Mouse (Mus musculus) neural tube, embryonic 12.5 days (tissue): Measurements from ENCODE around the gene Igfbp2. TPM values are rescaled to one million over a fixed set of nuclear protein-coding genes. Genes with fewer than 3 reads are reported as not detected.
A peak's percentile ranks its signal among the peaks of the same experiment; 100 is the strongest.

Source experiments
- ATAC-seq: fragments of 200-750 bp; cut with Nextera tagmentation; 2 replicates; pipeline ENCODE4 v1.8.0; 2017; ENCODE audit warnings: low read depth, mild to moderate bottlenecking, moderate TSS enrichment, moderate library complexity; ENCODE audit not compliant: low FRiP score
- H3K27ac ChIP-seq: fragments of 300-500 bp; sonication (generic); 2 replicates; pipeline ENCODE4 v1.5.1; 2016
- H3K27me3 ChIP-seq: fragments of 300-500 bp; sonication (generic); replicated peaks from 2 replicates; pipeline ENCODE4 v1.6.1; 2016; ENCODE audit warnings: mild to moderate bottlenecking
- H3K36me3 ChIP-seq: fragments of 300-500 bp; sonication (generic); 2 replicates; pipeline ENCODE4 v1.6.1; 2016; ENCODE audit warnings: mild to moderate bottlenecking
- H3K4me1 ChIP-seq: fragments of 300-500 bp; sonication (generic); 2 replicates; pipeline ENCODE4 v1.6.1; 2016
- H3K4me2 ChIP-seq: fragments of 300-500 bp; sonication (generic); replicated peaks from 2 replicates; pipeline ENCODE4 v1.6.1; 2016; ENCODE audit warnings: mild to moderate bottlenecking
- H3K4me3 ChIP-seq: fragments of 300-500 bp; sonication (generic); 2 replicates; pipeline ENCODE4 v1.5.1; 2016
- H3K9ac ChIP-seq: fragments of 300-500 bp; sonication (generic); 2 replicates; pipeline ENCODE4 v1.6.1; 2016; ENCODE audit warnings: mild to moderate bottlenecking
- H3K9me3 ChIP-seq: fragments of 300-500 bp; sonication (generic); 2 replicates; pipeline ENCODE4 v1.6.1; 2016; ENCODE audit warnings: mild to moderate bottlenecking
- WGBS: fragments of 180-500 bp; shearing (Covaris S2); methylation state at CpG from one replicate; pipeline ENCODE4 v1.1.7; 2016; 5-methylcytosine and 5-hydroxymethylcytosine counted together
- polyA plus RNA-seq: library from polyadenylated mRNA; unstranded; fragments of >200 nt; fragmentation: Nextera tagmentation; extraction: Ambion mirVana; gene quantifications from 2 replicates; pipeline ENCODE4 v1.2.1, GENCODE M21; 2016

Gene Igfbp2
- polyA plus RNA-seq, 1 experiment from 2014 or later, result 410 TPM

DNA sequence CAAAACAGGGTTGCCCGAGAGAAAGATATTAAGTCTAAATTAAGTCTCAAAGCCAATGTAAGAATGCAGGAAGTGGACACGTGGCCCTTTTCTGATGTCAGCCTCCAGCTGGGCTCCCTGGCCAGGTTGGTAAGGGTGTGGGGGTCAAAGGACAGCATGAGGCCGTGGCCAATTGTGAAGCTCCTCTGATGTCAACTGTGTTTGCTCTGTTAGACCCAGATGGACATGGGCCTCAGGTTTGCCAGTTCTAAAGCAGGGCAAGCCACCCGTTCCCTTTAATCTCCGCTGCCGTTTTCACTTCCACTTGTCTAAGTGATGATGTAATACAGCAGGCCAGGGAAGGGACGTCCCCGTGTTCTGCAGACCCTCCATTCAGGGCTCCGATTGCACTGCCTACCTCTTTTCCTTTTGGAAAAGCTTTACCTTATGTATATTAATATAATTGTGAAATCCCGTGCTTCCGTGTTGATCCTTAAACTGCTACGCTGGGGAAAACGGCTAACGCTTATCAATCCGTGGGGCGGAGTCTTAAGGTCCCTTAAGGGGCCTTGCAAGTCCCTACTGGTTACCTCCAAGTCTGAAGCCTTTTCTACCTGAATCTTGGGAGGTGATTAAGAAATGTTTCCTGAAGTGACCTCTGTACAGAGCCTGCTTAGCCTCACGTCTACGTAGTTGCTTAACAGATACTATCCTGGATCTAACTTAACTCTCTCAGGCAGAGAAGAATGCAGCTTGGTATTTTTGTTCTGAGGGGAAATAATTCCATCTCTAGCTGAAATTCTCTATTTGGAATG, 18.6 kb downstream of the Igfbp2 start:
- Histone ChIP-seq H3K9me3 (no peaks in the 10 kb centered on the region), H3K4me2 (no peak overlapping the region), H3K27ac (no peak overlapping the region), H3K9ac (no peak overlapping the region), H3K4me1 (no peaks in the 10 kb centered on the region), H3K4me3 (no peak overlapping the region), H3K27me3 (no peaks in the 10 kb centered on the region), H3K36me3 (peaks cover 25% of the 10 kb centered on the region; the same call in 1 of the 2 replicates)
- no peak for ATAC-seq
- WGBS, result 90% methylated on average over 18 of the region's 18 CpGs

- H3K4me2 ChIP-seq, result no peak overlapping the region
- H3K9ac ChIP-seq, result no peak overlapping the region
- no peak overlapping the region for H3K4me3 ChIP-seq
- no peaks in the 10 kb centered on the region for H3K27me3 ChIP-seq
- H3K9me3 ChIP-seq, result no peaks in the 10 kb centered on the region
- WGBS, result 92% methylated on average over 6 of the region's 6 CpGs
- H3K4me1 ChIP-seq, result no peaks in the 10 kb centered on the region
- ATAC-seq, result no peak
- H3K36me3 ChIP-seq, result peaks cover 30% of the 10 kb centered on the region
- H3K27ac ChIP-seq, result no peak overlapping the region
Observed at GRCm38 (mm10) chr1:72844675-72845074, 20.4 kb downstream of the Igfbp2 start.

GRCm38 (mm10) chr1:72847849-72848380, 23.6 kb downstream of the Igfbp2 start:
- H3K27ac ChIP-seq, result no peak overlapping the region
- no peaks in the 10 kb centered on the region for H3K9me3 ChIP-seq
- H3K36me3 ChIP-seq, result peaks cover 52% of the 10 kb centered on the region
- H3K27me3 ChIP-seq, result no peaks in the 10 kb centered on the region
- 90% methylated on average over 4 of the region's 4 CpGs for WGBS
- H3K9ac ChIP-seq, result no peak overlapping the region
- no peak overlapping the region for H3K4me3 ChIP-seq
- no peak overlapping the region for H3K4me2 ChIP-seq
- no peaks in the 10 kb centered on the region for H3K4me1 ChIP-seq
- no peak for ATAC-seq

DNA sequence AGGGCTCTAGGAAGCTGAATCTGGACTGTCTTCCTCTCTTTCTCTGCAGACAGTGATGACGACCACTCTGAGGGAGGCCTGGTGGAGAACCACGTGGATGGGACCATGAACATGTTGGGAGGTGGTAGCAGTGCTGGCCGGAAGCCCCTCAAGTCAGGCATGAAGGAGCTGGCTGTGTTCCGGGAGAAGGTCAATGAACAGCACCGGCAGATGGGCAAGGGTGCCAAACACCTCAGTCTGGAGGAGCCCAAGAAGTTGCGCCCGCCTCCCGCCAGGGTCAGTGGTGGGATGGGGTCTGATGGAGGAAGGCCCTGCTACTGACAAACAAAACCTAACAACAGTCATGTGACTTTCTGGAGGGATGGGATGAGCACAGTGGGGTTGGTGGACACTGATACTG, 24.7 kb downstream of the Igfbp2 start:
- H3K27me3 ChIP-seq, result no peaks in the 10 kb centered on the region
- ATAC-seq, result no peak
- no peak overlapping the region for H3K9ac ChIP-seq
- H3K9me3 ChIP-seq, result no peaks in the 10 kb centered on the region
- 90% methylated on average over 8 of the region's 8 CpGs for WGBS
- no peak overlapping the region for H3K4me2 ChIP-seq
- peaks cover 53% of the 10 kb centered on the region for H3K36me3 ChIP-seq
- H3K27ac ChIP-seq, result no peak overlapping the region
- no peaks in the 10 kb centered on the region for H3K4me1 ChIP-seq
- no peak overlapping the region for H3K4me3 ChIP-seq

DNA sequence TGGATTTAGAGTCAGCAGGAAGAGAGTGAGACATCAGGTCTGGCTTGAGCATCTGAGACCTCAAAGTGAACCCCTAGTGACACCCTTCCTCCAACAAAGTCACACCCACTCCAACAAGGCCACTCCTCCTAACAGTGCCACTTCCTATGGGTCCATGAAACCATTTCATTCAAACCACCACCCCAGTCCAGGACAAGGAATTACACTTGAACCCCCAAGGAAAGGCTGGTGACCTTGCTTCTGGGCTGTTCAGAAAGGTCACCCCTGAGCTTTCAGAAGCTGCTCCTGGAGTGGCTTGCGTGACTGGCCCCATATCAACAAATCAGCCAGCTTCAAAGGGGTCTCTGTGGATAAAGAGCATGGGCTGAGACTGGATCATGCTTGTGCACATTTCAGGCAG, 29.5 kb downstream of the Igfbp2 start:
- whole genome bisulfite sequencing, result 84% methylated on average over 1 of the region's 1 CpGs

DNA sequence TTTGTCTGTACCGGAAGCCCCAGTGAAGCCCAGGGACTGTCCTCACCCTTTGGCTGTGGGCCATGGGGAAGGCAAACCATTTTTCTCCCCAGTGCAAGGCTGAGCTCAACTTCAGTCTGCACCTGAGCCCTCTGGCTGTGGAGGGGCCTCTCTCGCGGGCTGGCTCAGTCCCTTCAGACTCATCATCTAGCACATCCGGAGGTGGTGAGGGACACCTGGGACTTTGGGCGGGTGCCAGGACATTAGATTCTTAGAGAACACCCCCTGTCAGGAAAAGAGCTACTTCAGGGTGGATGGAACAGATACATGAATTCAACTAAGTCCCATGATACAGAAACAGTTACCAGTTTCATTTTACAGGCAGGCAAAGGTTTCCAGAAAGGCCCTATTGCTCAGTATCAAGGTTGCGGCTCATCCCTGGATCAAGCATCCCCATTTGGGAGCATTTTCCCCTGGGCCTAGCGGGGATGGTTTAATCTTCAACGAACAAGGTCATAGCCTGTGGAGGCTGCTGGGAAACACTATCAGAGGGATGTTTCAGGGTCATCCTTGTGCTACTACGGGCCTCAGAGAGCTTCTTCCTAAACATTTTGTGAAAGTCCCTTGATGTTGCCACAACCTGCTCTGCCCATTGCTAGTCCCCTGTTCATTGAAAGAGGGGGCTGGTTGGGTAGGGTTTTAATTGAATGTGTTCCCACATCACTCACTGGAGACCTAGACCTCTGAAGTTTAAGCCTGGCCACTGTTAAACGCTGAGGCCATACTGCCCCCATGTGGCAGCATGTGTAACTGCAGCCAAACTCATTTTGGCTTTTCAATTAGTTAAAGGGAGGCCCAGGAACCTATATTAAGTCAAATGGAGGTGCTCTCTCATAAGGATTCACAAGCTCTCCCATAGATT, 30.3 kb downstream of the Igfbp2 start:
- Histone ChIP-seq H3K9me3 (no peaks in the 10 kb centered on the region), H3K36me3 (peaks cover 35% of the 10 kb centered on the region), H3K4me1 (peaks cover 8% of the 10 kb centered on the region; the same call in 1 of the 2 replicates), H3K27me3 (no peaks in the 10 kb centered on the region), H3K4me3 (no peak overlapping the region), H3K4me2 (no peak overlapping the region), H3K27ac (no peak overlapping the region), H3K9ac (no peak overlapping the region)
- WGBS, result 54% methylated on average over 10 of the region's 10 CpGs
- ATAC-seq, result peak; percentile 55

More for the DNA sequence above, 29.5 kb downstream of the Igfbp2 start:
- H3K4me2 ChIP-seq, result no peak overlapping the region
- H3K27ac ChIP-seq, result no peak overlapping the region
- no peak overlapping the region for H3K9ac ChIP-seq
- H3K9me3 ChIP-seq, result no peaks in the 10 kb centered on the region
- H3K27me3 ChIP-seq, result no peaks in the 10 kb centered on the region
- peaks cover 1% of the 10 kb centered on the region; the same call in 1 of the 2 replicates for H3K4me1 ChIP-seq
- H3K4me3 ChIP-seq, result no peak overlapping the region
- ATAC-seq, result no peak
- H3K36me3 ChIP-seq, result peaks cover 41% of the 10 kb centered on the region

DNA sequence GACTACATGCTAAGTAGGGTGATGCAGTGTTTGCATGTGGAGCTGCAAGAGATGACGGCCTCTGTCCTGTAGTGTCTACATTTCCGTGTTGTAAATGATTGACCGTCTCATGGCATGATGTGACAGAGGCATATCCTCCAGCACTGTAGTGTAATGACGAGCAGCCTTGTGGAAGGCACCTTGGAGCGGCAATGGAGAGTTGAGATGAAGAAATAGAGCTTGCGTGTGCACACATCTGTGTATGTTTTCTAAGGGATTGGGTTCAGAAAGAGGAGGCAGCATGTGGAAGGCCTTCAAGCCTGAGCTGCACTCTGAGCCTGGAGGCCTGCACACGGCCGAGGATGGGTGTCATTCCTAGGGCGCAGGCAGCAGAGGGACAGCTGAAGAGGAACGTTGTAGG, 31.4 kb downstream of the Igfbp2 start:
- no peak for ATAC-seq
- 90% methylated on average over 10 of the region's 10 CpGs for WGBS

DNA sequence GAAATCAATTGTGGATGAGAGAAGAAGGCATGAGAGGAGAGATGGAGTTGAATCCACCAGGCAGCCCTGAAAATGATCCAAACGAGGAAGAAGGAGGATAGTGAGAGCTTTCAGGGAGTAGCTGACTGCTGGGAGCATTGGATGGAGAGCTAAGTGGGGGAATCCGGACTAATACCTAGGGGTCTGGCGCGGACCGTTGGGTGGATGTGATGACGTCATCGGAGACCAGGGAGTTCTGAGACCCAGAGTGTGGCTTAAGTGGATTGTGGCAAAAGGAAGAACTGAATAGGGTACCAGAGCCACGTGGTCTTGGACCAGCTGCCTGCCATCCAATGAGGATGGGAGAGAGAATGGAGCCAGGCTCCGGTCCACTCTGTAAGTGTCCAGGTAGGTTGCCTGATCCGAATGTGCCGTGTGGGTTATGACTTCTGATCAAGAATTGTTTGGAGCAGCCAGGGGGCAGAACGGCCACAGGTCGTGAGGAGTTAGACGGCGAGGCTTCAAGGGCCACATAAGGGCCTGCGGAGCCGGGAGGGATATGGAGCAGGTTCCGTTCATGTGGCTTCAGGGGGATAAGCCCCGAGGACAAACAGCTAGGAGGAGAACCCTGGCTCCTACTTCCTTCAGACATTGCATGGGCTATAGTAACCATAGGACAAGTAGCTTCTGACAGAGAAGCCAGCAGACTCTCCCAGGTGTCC, 32.1 kb downstream of the Igfbp2 start:
- H3K4me1 ChIP-seq, result peaks cover 8% of the 10 kb centered on the region; the same call in 1 of the 2 replicates
- no peak for ATAC-seq
- WGBS, result 85% methylated on average over 19 of the region's 19 CpGs
- H3K9me3 ChIP-seq, result no peaks in the 10 kb centered on the region
- no peak overlapping the region for H3K4me3 ChIP-seq
- no peak overlapping the region for H3K4me2 ChIP-seq
- peaks cover 29% of the 10 kb centered on the region for H3K36me3 ChIP-seq
- no peaks in the 10 kb centered on the region for H3K27me3 ChIP-seq
- no peak overlapping the region for H3K27ac ChIP-seq
- H3K9ac ChIP-seq, result no peak overlapping the region

More for the DNA sequence above, 31.4 kb downstream of the Igfbp2 start:
- Histone ChIP-seq H3K9ac (no peak overlapping the region), H3K27ac (no peak overlapping the region), H3K4me1 (peaks cover 8% of the 10 kb centered on the region; the same call in 1 of the 2 replicates), H3K27me3 (no peaks in the 10 kb centered on the region), H3K36me3 (peaks cover 35% of the 10 kb centered on the region), H3K4me3 (no peak overlapping the region), H3K4me2 (no peak overlapping the region), H3K9me3 (no peaks in the 10 kb centered on the region)

- no peak for ATAC-seq
- H3K4me1 ChIP-seq, result peaks cover 8% of the 10 kb centered on the region; the same call in 1 of the 2 replicates
- no peak overlapping the region for H3K4me2 ChIP-seq
- WGBS, result 84% methylated on average over 7 of the region's 7 CpGs
- H3K9ac ChIP-seq, result no peak overlapping the region
- H3K36me3 ChIP-seq, result peaks cover 26% of the 10 kb centered on the region
- H3K27me3 ChIP-seq, result no peaks in the 10 kb centered on the region
- no peaks in the 10 kb centered on the region for H3K9me3 ChIP-seq
- H3K27ac ChIP-seq, result no peak overlapping the region
- H3K4me3 ChIP-seq, result no peak overlapping the region
Observed at GRCm38 (mm10) chr1:72857142-72857541, 32.8 kb downstream of the Igfbp2 start.

GRCm38 (mm10) chr1:72857631-72858030, 33.3 kb downstream of the Igfbp2 start:
- H3K9ac ChIP-seq, result no peak overlapping the region
- peaks cover 8% of the 10 kb centered on the region; the same call in 1 of the 2 replicates for H3K4me1 ChIP-seq
- ATAC-seq, result no peak
- H3K4me3 ChIP-seq, result no peak overlapping the region
- 62% methylated on average over 5 of the region's 5 CpGs for WGBS
- peaks cover 24% of the 10 kb centered on the region; the same call in 1 of the 2 replicates for H3K36me3 ChIP-seq
- H3K4me2 ChIP-seq, result no peak overlapping the region
- H3K9me3 ChIP-seq, result no peaks in the 10 kb centered on the region
- H3K27me3 ChIP-seq, result no peaks in the 10 kb centered on the region
- H3K27ac ChIP-seq, result no peak overlapping the region

DNA sequence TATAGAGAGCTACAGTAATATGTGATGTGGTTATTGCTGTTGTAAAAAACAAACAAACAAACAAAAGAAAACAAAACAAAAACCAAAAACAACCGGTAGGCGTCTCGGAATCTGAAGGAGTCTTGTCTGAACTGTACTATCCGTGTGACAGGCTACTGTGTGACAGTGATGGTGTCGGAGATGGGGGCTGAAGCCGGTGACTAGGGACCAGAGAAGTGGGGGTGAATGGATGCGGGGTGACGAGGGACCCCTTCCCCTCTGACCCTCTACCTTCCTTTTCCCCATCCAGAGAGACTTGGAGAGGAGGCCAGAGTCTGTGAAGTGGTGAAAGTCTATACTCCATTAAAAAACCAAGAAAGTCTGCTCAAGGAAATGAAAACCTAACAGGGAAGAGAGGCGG, 34.0 kb downstream of the Igfbp2 start:
- ATAC-seq, result no peak
- Histone ChIP-seq H3K27me3 (no peaks in the 10 kb centered on the region), H3K9ac (no peak overlapping the region), H3K9me3 (no peaks in the 10 kb centered on the region), H3K27ac (no peak overlapping the region), H3K36me3 (peaks cover 25% of the 10 kb centered on the region; the same call in 1 of the 2 replicates), H3K4me1 (peaks cover 8% of the 10 kb centered on the region; the same call in 1 of the 2 replicates), H3K4me2 (no peak overlapping the region), H3K4me3 (no peak overlapping the region)
- 86% methylated on average over 9 of the region's 9 CpGs for WGBS
